Mouse (Mus musculus): ENCODE data around the gene Ccdc36. TPM values are rescaled to one million over a fixed set of nuclear protein-coding genes. Genes with fewer than 3 reads are reported as not detected.
A peak's percentile ranks its signal among the peaks of the same experiment; 100 is the strongest.

Gene Ccdc36
- polyA plus RNA-seq, 1 experiment from 2014 or later, result 1.3 TPM

DNA sequence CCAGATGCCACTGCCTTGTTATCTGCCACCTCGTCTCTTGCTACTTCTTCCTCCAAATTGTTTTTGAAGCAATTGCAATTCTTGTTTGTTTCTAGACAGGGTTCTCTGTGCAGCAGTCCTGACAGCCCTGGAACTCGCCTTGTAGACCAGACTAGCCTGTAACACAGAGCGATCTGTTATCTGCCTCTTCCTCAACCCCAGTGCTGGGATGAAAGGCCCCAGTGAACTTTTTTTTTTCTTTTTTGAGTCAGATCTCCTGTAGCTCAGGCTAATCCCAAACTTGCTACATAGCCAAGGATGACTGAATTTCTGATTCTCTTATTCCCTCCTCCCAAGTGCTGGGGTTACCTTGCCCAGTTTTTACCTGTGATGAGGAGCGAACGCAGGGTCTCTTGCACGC lies 26.1 kb upstream of the Ccdc36 start:
- Histone ChIP-seq H3K4me1 (peaks cover 38% of the 10 kb centered on the region), H3K4me3 (no peak overlapping the region), H3K9me3 (replicated peaks) (no peaks in the 10 kb centered on the region), H3K36me3 (no peaks in the 10 kb centered on the region), H3K27me3 (ENCODE audit: low read depth, poor library complexity, severe bottlenecking) (peaks cover 13% of the 10 kb centered on the region), H3K27ac (no peak overlapping the region)
- no peak for DNase-seq (ENCODE audit: low spot score)
- 87% methylated on average over 6 of the region's 6 CpGs for WGBS

DNA sequence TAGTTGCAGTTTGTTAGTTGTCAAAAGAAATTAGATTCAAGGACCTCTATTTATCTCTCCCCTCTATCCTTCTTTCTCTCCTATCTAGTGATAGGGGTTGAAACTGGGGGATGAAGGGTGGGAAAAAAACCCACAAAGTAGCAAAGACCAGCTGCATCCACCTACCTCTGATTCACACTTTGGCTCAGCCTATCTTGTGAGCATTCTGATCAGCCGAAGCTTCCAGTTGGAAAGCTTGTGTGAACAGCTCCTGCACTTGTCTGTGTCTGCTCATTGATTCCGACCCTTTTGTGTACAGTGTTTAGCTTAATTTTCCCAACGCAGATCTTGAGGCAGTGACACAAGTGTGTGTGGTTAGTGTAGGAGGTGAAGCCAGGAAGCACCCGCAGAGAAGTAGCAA lies 25.2 kb upstream of the Ccdc36 start:
- no peak overlapping the region for H3K4me3 ChIP-seq
- 85% methylated on average over 4 of the region's 4 CpGs for WGBS

DNA sequence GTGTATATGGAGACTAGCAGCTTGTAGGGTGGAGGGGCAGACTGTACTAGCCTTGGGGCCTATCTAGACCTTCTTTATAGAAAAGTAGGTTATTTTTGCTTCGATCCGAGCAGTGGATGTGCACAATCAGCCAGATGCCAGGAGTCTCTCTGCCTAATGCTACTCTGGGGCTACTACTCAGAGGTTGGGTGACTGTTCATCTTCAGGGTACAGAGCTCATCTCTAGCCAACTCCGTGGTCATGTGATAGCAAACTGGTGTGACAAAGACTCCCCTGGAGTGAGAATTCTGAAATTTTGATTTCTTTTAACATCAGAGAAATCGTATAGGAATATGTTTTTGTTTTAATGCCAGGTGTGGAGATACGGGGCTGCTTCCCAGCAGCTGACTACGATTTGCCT lies 24.6 kb upstream of the Ccdc36 start:
- no peak for DNase-seq (ENCODE audit: low spot score)
- H3K36me3 ChIP-seq, result peaks cover 5% of the 10 kb centered on the region; the same call in 1 of the 2 replicates
- H3K9me3 ChIP-seq (replicated peaks), result no peaks in the 10 kb centered on the region
- peaks cover 44% of the 10 kb centered on the region for H3K4me1 ChIP-seq
- H3K27me3 ChIP-seq (ENCODE audit: low read depth, poor library complexity, severe bottlenecking), result peaks cover 13% of the 10 kb centered on the region
- WGBS, result 56% methylated on average over 6 of the region's 6 CpGs
- H3K27ac ChIP-seq, result peak overlapping the region; percentile 84
- peak overlapping the region; percentile 71 for H3K4me3 ChIP-seq

More for the DNA sequence above, 25.2 kb upstream of the Ccdc36 start:
- no peak for DNase-seq (ENCODE audit: low spot score)
- H3K27me3 ChIP-seq (ENCODE audit: low read depth, poor library complexity, severe bottlenecking), result peaks cover 13% of the 10 kb centered on the region
- H3K27ac ChIP-seq, result no peak overlapping the region
- no peaks in the 10 kb centered on the region for H3K9me3 ChIP-seq (replicated peaks)
- H3K36me3 ChIP-seq, result no peaks in the 10 kb centered on the region
- H3K4me1 ChIP-seq, result peaks cover 44% of the 10 kb centered on the region

DNA sequence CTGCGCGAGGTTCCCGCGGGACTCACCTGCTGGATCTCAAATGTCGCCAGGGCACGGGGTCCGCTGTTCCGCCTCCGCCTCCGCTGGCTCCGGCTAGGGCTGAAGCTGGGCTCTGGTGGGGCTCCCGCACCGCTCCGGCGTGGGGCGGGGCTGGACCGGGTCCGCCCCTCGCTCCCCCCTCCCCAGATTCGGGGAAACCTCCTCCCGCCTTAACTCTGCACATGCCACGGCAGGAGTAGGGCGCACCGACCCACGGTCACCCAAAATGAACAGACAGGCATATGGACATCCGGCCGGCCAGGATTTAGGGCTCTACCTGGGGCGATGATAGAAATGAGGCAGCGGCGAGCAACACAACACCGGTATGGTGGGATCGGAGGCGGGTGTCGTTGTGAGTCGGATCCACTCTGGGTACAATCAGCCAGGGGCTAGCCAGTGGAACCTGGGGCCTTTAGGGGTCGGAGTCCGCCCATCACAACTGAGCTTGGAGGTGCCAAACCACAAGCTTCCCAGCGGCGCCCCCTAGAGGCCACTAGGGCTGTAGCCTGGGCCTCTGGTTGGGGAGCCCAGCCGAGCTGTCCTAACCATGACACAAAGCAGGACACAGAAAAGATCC lies 24.1 kb upstream of the Ccdc36 start:
- under 1% methylated on average over 40 of the region's 40 CpGs for WGBS
- Histone ChIP-seq H3K4me1 (peaks cover 44% of the 10 kb centered on the region), H3K4me3 (peak overlapping the region; percentile 71), H3K27ac (peak overlapping the region; percentile 84), H3K9me3 (replicated peaks) (no peaks in the 10 kb centered on the region), H3K36me3 (peaks cover 8% of the 10 kb centered on the region; the same call in 1 of the 2 replicates), H3K27me3 (ENCODE audit: low read depth, poor library complexity, severe bottlenecking) (peaks cover 13% of the 10 kb centered on the region)
- peak; percentile 97 for DNase-seq (ENCODE audit: low spot score)

DNA sequence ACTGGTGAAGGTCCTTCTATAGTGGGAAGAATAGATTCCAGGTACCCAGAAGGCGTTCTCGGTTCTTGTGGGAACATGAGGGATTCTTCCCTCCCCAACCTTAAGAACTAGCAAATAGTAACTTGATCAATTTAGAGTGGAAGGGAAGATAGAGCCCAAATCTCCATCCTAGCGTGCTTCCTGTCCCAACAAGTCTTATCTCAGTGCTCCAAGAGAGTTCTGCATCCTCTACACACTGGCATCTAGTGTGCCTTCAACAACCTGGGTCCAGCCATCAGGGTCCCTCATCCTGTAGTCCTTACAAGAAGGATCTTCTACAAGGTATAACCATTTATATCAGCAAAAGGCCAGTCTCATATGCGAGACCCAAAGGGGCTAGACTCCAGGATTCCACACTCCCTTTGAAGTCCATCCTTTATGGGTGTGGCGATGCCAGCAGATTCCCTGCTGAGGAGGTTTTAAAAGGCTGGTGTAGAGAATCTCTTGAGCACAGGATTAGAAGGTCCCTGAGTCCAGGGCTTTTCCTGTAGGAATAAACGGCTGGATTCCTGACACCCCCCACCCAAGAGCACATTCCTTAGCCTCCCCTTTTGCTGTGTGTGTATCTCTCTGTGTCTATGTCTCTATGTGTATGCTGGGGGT lies 23.4 kb upstream of the Ccdc36 start:
- H3K36me3 ChIP-seq, result peaks cover 8% of the 10 kb centered on the region; the same call in 1 of the 2 replicates
- no peak for DNase-seq (ENCODE audit: low spot score)
- H3K9me3 ChIP-seq (replicated peaks), result no peaks in the 10 kb centered on the region
- peaks cover 13% of the 10 kb centered on the region for H3K27me3 ChIP-seq (ENCODE audit: low read depth, poor library complexity, severe bottlenecking)
- H3K4me1 ChIP-seq, result peaks cover 44% of the 10 kb centered on the region
- peak overlapping the region; percentile 71 for H3K4me3 ChIP-seq
- peak overlapping the region; percentile 84 for H3K27ac ChIP-seq
- WGBS, result 49% methylated on average over 6 of the region's 6 CpGs

DNA sequence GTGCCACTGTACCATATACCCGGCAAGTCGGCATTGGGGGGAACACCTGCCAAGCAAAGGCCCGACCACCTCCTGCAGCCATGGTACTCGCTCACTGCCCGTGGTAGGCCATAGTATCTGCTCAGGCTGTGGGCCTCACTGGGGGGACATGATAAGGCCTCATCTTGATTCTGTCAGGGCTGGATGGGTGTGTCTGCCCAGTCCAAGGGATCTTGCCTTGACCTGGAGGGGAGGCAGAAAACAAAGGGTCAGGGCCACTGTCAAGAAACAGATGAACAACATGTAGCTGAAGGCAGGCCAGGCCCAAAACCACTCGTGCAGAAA lies 22.8 kb upstream of the Ccdc36 start:
- no peaks in the 10 kb centered on the region for H3K9me3 ChIP-seq (replicated peaks)
- WGBS, result 94% methylated on average over 6 of the region's 6 CpGs
- H3K4me1 ChIP-seq, result peaks cover 44% of the 10 kb centered on the region
- H3K4me3 ChIP-seq, result peak overlapping the region; percentile 18; the same call in 1 of the 2 replicates
- H3K36me3 ChIP-seq, result peaks cover 8% of the 10 kb centered on the region; the same call in 1 of the 2 replicates
- H3K27ac ChIP-seq, result 0 out of 2 replicates have a peak overlapping the region, but pooled peaks have one; percentile 68
- no peak for DNase-seq (ENCODE audit: low spot score)
- H3K27me3 ChIP-seq (ENCODE audit: low read depth, poor library complexity, severe bottlenecking), result peaks cover 13% of the 10 kb centered on the region

DNA sequence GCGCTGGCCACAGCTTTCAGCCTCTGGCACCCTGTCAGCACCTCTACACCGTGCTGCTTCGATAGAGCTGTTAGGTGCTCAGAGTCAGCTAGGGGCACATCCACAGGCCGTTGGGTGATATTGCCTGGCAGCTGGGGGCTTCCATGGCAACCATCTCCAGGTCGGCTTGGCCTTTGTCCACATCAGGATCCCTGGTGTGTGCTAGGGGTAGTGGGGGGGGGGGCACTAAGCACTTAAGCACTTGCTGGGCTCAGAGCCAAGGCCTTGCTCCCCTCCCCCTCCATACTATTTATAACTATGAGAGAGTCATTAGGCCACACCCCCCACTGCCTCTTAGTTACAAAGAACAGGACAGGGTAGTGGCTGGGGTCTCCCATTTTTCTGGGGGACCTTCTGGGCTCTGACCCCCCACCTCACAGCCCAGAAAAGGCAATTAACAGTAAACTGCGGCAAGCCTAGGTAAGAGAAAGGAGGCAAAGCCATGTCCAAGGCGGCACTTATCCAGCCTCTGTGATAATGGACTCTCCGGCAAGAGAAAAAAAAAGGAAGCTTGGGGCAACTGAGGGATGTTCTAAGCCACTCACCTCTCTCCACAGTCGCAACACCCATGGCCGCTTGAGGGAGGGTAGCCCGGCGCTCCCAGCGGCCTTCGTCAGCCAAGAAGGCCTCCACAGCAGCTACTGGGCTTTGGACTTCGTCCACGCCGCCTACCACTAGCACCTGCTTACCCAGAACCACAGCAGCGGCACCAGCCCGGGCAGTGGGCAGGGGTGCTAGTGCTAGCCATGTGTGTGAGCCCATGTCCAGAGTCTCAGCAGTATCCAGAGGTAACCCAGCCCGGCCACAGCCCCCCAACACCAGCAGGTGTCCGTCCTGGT lies 22.2 kb upstream of the Ccdc36 start:
- peak overlapping the region; percentile 68 for H3K27ac ChIP-seq
- H3K4me1 ChIP-seq, result peaks cover 44% of the 10 kb centered on the region
- H3K9me3 ChIP-seq (replicated peaks), result no peaks in the 10 kb centered on the region
- 76% methylated on average over 21 of the region's 21 CpGs for WGBS
- DNase-seq (ENCODE audit: low spot score), result no peak
- peaks cover 13% of the 10 kb centered on the region for H3K27me3 ChIP-seq (ENCODE audit: low read depth, poor library complexity, severe bottlenecking)
- peak overlapping the region; percentile 18; the same call in 1 of the 2 replicates for H3K4me3 ChIP-seq
- H3K36me3 ChIP-seq, result peaks cover 8% of the 10 kb centered on the region; the same call in 1 of the 2 replicates

DNA sequence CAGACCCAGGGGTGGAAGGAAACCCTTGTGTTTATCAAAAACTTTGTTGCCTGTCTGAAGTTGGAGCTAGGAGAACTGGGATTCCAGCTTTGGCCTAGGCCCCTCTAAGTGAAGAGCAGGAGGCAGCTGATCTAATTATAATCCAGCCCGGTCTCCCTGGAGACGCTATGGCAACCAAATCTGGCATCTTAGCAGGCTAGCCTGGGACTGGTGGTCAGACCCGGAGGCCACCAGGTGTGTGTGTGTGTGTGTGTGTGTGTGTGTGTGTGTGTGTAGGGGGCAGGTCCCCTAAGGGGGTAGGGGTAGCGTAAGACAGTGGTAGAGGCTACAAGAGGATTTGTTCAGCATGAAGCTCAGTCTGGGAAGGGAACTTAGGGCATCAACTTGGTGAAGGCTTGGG lies 21.6 kb upstream of the Ccdc36 start:
- Histone ChIP-seq H3K27me3 (ENCODE audit: low read depth, poor library complexity, severe bottlenecking) (peaks cover 13% of the 10 kb centered on the region), H3K4me1 (peaks cover 44% of the 10 kb centered on the region), H3K9me3 (replicated peaks) (no peaks in the 10 kb centered on the region), H3K27ac (peak overlapping the region; percentile 68; the same call in 1 of the 2 replicates), H3K36me3 (peaks cover 8% of the 10 kb centered on the region; the same call in 1 of the 2 replicates), H3K4me3 (0 out of 2 replicates have a peak overlapping the region, but pooled peaks have one; percentile 18)
- peak; percentile 63 for DNase-seq (ENCODE audit: low spot score)
- WGBS, result 59% methylated on average over 4 of the region's 4 CpGs

DNA sequence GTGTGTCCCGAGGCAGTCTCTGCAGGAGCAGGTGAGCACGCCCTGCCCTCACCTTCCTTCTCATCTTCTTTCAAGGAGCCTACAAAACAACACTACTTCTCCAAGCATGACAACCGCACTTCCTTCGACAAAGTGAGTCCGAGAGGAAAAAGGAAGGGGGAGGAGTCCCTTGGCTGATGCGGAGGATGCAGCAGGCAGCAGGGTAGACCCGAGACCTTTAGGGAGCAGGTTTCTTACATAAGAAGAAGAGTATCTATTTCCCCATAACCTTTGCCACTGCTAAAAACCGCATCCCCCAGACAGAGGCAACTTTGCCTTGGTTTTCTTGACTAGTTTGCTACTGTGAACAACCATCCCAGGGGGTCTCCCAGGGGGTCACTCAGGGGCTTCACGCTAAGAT lies 16.8 kb upstream of the Ccdc36 start:
- peaks cover 13% of the 10 kb centered on the region for H3K4me1 ChIP-seq
- no peak for DNase-seq (ENCODE audit: low spot score)
- H3K27ac ChIP-seq, result no peak overlapping the region
- no peak overlapping the region for H3K4me3 ChIP-seq
- no peaks in the 10 kb centered on the region for H3K27me3 ChIP-seq (ENCODE audit: low read depth, poor library complexity, severe bottlenecking)
- H3K36me3 ChIP-seq, result peaks cover 8% of the 10 kb centered on the region; the same call in 1 of the 2 replicates
- no peaks in the 10 kb centered on the region for H3K9me3 ChIP-seq (replicated peaks)
- 70% methylated on average over 9 of the region's 9 CpGs for WGBS

DNA sequence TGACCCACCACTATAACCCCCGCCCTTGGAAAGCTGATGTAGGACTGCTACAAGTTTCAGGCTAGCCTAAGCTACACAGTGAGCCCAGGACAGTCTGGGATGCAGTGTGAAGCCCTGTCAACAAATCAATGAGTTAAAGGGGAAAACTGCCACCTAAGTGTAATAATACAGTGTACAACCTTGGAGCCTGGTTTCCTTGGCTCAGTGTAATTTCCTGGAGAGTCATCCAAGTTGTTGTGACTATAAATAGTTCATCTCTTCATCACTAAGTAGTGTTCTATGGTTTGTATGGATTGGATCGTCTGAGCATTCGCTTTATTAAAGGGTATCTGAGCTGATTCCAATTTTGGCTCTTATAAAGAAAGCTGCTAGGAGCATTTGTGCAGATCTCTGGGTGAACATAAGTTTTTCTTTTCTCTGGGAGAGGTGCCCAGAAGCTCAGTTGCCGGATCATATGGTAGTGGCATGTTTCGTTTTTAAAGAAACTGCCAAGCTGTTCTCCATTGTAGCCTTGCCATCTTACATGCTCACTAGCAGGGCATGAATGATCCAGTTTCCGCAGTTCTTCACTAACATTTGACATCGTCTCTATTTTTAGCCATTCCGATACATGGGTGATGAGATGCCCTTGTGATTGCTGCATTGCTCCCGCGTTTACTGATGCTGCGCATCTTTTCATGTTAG lies 13.1 kb upstream of the Ccdc36 start:
- H3K27ac ChIP-seq, result no peak overlapping the region
- no peak overlapping the region for H3K4me3 ChIP-seq
- no peaks in the 10 kb centered on the region for H3K9me3 ChIP-seq (replicated peaks)
- H3K27me3 ChIP-seq (ENCODE audit: low read depth, poor library complexity, severe bottlenecking), result no peaks in the 10 kb centered on the region
- WGBS, result 92% methylated on average over 11 of the region's 11 CpGs
- no peak for DNase-seq (ENCODE audit: low spot score)
- no peaks in the 10 kb centered on the region; the same call in 1 of the 2 replicates for H3K4me1 ChIP-seq
- no peaks in the 10 kb centered on the region for H3K36me3 ChIP-seq

DNA sequence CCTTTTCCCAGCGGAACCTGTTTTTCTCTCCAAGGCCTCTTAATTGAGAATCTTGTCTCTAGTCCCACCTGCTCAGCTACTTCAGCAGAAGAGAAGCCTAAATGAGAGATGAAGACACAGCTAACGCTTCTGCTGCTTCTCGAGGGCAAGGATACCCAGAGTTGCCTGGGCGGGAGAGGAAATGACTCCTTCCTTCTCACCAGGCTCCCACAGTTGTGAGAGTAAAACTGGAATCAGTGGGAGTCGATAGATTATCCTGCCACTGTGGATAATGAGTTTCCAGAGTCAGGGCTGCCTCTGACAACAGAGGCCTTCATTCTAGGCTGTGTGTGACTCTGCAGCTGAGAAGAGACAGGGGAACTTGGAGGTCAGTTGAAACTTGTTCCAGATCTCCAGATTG lies 12.2 kb upstream of the Ccdc36 start:
- H3K4me3 ChIP-seq, result no peak overlapping the region
- H3K4me1 ChIP-seq, result no peaks in the 10 kb centered on the region
- WGBS, result 79% methylated on average over 5 of the region's 5 CpGs
- no peaks in the 10 kb centered on the region for H3K9me3 ChIP-seq (replicated peaks)
- H3K36me3 ChIP-seq, result no peaks in the 10 kb centered on the region
- no peaks in the 10 kb centered on the region for H3K27me3 ChIP-seq (ENCODE audit: low read depth, poor library complexity, severe bottlenecking)
- no peak overlapping the region for H3K27ac ChIP-seq
- no peak for DNase-seq (ENCODE audit: low spot score)

DNA sequence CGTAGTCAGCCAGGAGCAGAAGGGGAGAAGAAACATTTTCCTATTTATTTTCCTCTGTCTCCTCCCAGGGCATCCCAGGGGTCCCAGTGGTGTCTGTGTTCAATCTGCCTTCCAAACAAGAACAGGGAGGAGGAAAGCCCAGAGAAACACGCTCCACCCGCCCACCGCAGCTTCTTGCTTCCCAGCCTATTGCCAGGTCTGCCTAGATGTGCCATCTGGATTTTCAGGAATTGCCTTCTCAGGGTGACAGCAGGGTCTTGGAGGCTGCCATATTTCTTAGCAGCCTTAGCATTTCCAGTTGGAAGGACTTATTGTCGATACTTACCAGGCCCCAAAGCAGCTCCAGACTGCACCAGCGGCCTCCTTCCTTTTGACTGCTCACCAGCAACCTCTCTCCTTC lies 10.9 kb upstream of the Ccdc36 start:
- H3K36me3 ChIP-seq, result no peaks in the 10 kb centered on the region
- H3K27me3 ChIP-seq (ENCODE audit: low read depth, poor library complexity, severe bottlenecking), result no peaks in the 10 kb centered on the region
- no peaks in the 10 kb centered on the region for H3K4me1 ChIP-seq
- WGBS, result 89% methylated on average over 6 of the region's 6 CpGs
- H3K4me3 ChIP-seq, result no peak overlapping the region
- DNase-seq (ENCODE audit: low spot score), result no peak
- H3K27ac ChIP-seq, result no peak overlapping the region
- H3K9me3 ChIP-seq (replicated peaks), result no peaks in the 10 kb centered on the region
